Mouse (Mus musculus) embryonic facial prominence, embryonic 11.5 days (tissue): ENCODE measurements around the gene Calhm5. TPM values are rescaled to one million over a fixed set of nuclear protein-coding genes. Genes with fewer than 3 reads are reported as not detected.

Experiments
- ATAC-seq: fragments of 200-750 bp; cut with Nextera tagmentation; replicated peaks from 2 replicates; pipeline ENCODE4 v1.8.0; 2017; ENCODE audit warnings: low read depth; ENCODE audit not compliant: insufficient number of reproducible peaks, low FRiP score, low TSS enrichment
- DNase-seq: peaks from one replicate; pipeline ENCODE4 v3.0.0-alpha.2; 2015; ENCODE audit warnings: low spot score
- H3K27ac ChIP-seq: fragments of 300-500 bp; sonication (generic); replicated peaks from 2 replicates; pipeline ENCODE4 v1.5.1; 2014; ENCODE audit warnings: mild to moderate bottlenecking, low read depth, low read length, control low read depth
- H3K27me3 ChIP-seq: fragments of 300-500 bp; sonication (generic); 2 replicates; pipeline ENCODE4 v1.6.1; 2014; ENCODE audit warnings: mild to moderate bottlenecking, low read length, moderate library complexity, mixed read lengths; ENCODE audit not compliant: control insufficient read depth, insufficient read depth
- H3K36me3 ChIP-seq: fragments of 300-500 bp; sonication (generic); replicated peaks from 2 replicates; pipeline ENCODE4 v1.6.1; 2014; ENCODE audit warnings: low read depth, mild to moderate bottlenecking, low read length, moderate library complexity, mixed read lengths; ENCODE audit not compliant: control insufficient read depth, insufficient read depth
- H3K4me1 ChIP-seq: fragments of 300-500 bp; sonication (generic); 2 replicates; pipeline ENCODE4 v1.6.1; 2014; ENCODE audit warnings: low read length, mixed read lengths; ENCODE audit not compliant: control insufficient read depth, insufficient read depth
- H3K4me2 ChIP-seq: fragments of 300-500 bp; sonication (generic); 2 replicates; pipeline ENCODE4 v1.6.1; 2014; ENCODE audit warnings: low read depth, mild to moderate bottlenecking, control low read depth, low read length, moderate library complexity
- H3K4me3 ChIP-seq: fragments of 300-500 bp; sonication (generic); 2 replicates; pipeline ENCODE4 v1.5.1; 2014; ENCODE audit warnings: low read depth, low read length, control low read depth
- H3K9ac ChIP-seq: fragments of 300-500 bp; sonication (generic); replicated peaks from 2 replicates; pipeline ENCODE4 v1.6.1; 2014; ENCODE audit warnings: mild to moderate bottlenecking, control low read depth, low read length
- H3K9me3 ChIP-seq: fragments of 300-500 bp; sonication (generic); replicated peaks from 2 replicates; pipeline ENCODE4 v1.6.1; 2016; ENCODE audit warnings: mild to moderate bottlenecking, low read length, inconsistent platforms, mixed read lengths; ENCODE audit not compliant: control insufficient read depth
- WGBS: fragments of 180-500 bp; shearing (Covaris S2); extraction: QIAGEN DNeasy Blood & Tissue Kit; methylation state at CpG from one replicate; pipeline ENCODE4 v1.1.7; 2014; 5-methylcytosine and 5-hydroxymethylcytosine counted together
- polyA plus RNA-seq: library from polyadenylated mRNA; unstranded; fragments of >200 nt; fragmentation: Nextera tagmentation; extraction: Ambion mirVana; gene quantifications from 2 replicates; pipeline ENCODE4 v1.2.1, GENCODE M21; 2014

Calhm5 gene
- polyA plus RNA-seq: 0.18 and 0.26 TPM in 2 replicates

DNA sequence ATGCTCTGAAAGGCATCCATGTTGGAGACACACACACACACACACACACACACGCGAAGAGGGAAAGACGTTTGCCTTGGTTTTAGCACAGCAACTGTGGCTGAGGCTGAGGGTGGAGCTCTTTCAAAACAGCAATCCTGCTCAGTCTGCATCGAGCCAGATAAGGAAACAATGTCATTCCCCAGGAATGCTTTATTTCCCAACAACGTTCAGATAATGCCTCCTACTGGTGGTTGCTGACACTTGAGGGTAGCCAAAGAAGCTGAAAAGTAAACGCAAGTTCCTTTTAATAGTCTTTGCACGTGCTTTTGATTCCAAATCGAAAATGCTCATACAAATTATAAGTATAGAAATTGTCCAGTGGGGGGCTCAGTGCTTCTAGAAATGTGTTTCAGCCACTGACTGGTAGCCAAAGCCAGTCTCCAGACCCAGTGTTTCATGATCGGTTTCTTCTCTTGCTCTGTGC is at the start of gene Calhm5:
TSS of gene Calhm5 (minus strand) at position 102 of the 466 bp plus-strand sequence.
- Histone ChIP-seq H3K4me3 (no peak within 1 kb of the TSS), H3K9ac (no peak within 1 kb of the TSS), H3K27ac (no peak within 1 kb of the TSS), H3K4me2 (no peak within 1 kb of the TSS), H3K36me3 (no peaks in the 10 kb centered on the region), H3K4me1 (no peaks in the 10 kb centered on the region), H3K9me3 (no peaks in the 10 kb centered on the region), H3K27me3 (no peaks in the 10 kb centered on the region)
- DNase-seq: peak; percentile 65
- WGBS: 29% methylated on average over 9 of the region's 9 CpGs
- ATAC-seq: 0 out of 2 replicates have a peak, but pooled peaks have one; percentile 56

DNA sequence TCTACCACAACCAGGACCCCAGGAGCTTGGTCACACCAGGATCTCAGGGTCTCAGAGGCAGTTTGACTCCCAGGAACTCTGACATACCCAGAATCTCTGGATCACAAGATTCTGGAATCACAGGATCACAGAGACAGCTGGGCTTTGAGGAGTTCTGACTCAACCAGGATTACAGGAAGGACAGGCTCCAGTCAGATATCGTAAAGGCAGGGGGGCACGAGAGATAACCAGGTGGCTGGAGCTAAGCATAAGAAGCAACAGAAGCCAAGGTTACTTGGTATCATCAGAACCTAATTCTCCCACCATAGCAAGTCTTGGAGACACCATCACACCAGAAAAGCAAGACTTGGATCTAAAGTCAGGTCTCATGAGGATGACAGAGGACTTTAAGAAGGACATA is 45.4 kb upstream of the Calhm5 start:
- H3K4me1 ChIP-seq: no peaks in the 10 kb centered on the region
- H3K4me3 ChIP-seq: no peak overlapping the region
- ATAC-seq: no peak
- no peaks in the 10 kb centered on the region for H3K36me3 ChIP-seq
- no peak for DNase-seq
- no peaks in the 10 kb centered on the region for H3K9me3 ChIP-seq
- H3K9ac ChIP-seq: no peak overlapping the region
- WGBS: 93% methylated on average over 2 of the region's 2 CpGs
- no peaks in the 10 kb centered on the region for H3K27me3 ChIP-seq
- no peak overlapping the region for H3K27ac ChIP-seq
- no peak overlapping the region for H3K4me2 ChIP-seq

DNA sequence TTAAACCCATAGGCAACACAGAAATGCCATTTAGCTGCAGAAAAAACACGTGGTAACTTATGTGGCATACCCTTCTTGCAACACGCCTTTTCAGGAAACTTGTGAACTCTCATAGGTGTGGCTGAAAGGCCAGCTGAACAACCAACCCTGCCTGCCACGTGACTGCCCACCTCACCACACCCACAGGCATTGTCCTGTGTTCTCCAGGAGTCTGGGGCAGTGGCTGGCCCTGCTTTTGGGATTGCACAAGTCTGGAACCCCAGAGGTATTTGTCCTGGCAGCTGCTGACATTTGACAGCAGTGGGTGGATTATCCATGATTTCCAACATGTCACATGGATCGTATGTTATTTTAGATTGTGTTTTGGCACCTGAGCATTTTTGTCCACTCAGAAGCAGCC is 43.4 kb upstream of the Calhm5 start:
- no peak overlapping the region for H3K27ac ChIP-seq
- no peaks in the 10 kb centered on the region for H3K27me3 ChIP-seq
- no peak for ATAC-seq
- H3K36me3 ChIP-seq: no peaks in the 10 kb centered on the region
- no peak overlapping the region for H3K4me3 ChIP-seq
- H3K4me1 ChIP-seq: no peaks in the 10 kb centered on the region
- DNase-seq: no peak
- no peaks in the 10 kb centered on the region for H3K9me3 ChIP-seq
- WGBS: 72% methylated on average over 4 of the region's 4 CpGs
- no peak overlapping the region for H3K9ac ChIP-seq
- no peak overlapping the region for H3K4me2 ChIP-seq

- DNase-seq: no peak
- no peak for ATAC-seq
- Histone ChIP-seq H3K4me3 (no peak overlapping the region), H3K9me3 (no peaks in the 10 kb centered on the region), H3K27ac (no peak overlapping the region), H3K4me2 (no peak overlapping the region), H3K9ac (no peak overlapping the region), H3K4me1 (no peaks in the 10 kb centered on the region), H3K27me3 (no peaks in the 10 kb centered on the region), H3K36me3 (no peaks in the 10 kb centered on the region)
- 74% methylated on average over 6 of the region's 6 CpGs for WGBS
These were observed 41.7 kb upstream of the Calhm5 start for GRCm38 (mm10) chr10:34138027-34138426.

DNA sequence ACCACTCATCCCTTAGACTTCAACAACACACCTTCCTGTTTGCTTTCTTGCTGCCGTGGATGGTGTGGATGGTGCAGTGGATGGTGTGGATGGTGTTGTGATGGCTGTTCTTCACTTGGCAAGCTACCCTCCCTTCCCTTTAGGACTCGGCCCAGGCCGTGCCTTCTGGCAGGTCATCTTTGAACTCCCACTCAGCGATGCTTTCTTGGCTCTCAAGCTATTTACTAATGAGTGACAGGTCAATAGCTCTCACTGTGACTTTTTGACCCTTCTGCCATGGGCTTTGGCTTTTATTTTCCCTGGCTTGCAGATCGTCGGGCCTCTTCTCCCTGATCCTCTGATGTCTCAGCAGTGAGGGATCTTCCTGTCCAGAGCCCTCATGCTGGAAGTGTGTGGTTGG is 40.1 kb upstream of the Calhm5 start:
- H3K4me3 ChIP-seq: no peak overlapping the region
- no peak for DNase-seq
- no peak overlapping the region for H3K4me2 ChIP-seq
- WGBS: 15% methylated on average over 6 of the region's 6 CpGs
- ATAC-seq: no peak
- H3K27ac ChIP-seq: no peak overlapping the region
- no peaks in the 10 kb centered on the region for H3K27me3 ChIP-seq
- H3K9ac ChIP-seq: no peak overlapping the region
- no peaks in the 10 kb centered on the region for H3K36me3 ChIP-seq
- no peaks in the 10 kb centered on the region for H3K4me1 ChIP-seq
- H3K9me3 ChIP-seq: no peaks in the 10 kb centered on the region

- DNase-seq: no peak
- ATAC-seq: no peak
- H3K4me1 ChIP-seq: no peaks in the 10 kb centered on the region
- no peak overlapping the region for H3K4me2 ChIP-seq
- no peaks in the 10 kb centered on the region for H3K27me3 ChIP-seq
- no peaks in the 10 kb centered on the region for H3K9me3 ChIP-seq
- H3K27ac ChIP-seq: no peak overlapping the region
- no peak overlapping the region for H3K9ac ChIP-seq
- WGBS: 68% methylated on average over 2 of the region's 2 CpGs
- H3K4me3 ChIP-seq: no peak overlapping the region
- no peaks in the 10 kb centered on the region for H3K36me3 ChIP-seq
These were observed 35.0 kb upstream of the Calhm5 start for GRCm38 (mm10) chr10:34131356-34131755.

GRCm38 (mm10) chr10:34128391-34128790 is 32.1 kb upstream of the Calhm5 start:
- WGBS: 89% methylated on average over 6 of the region's 6 CpGs
- no peak overlapping the region for H3K9ac ChIP-seq
- ATAC-seq (no peak), DNase-seq (no peak)
- no peak overlapping the region for H3K4me3 ChIP-seq
- H3K27ac ChIP-seq: no peak overlapping the region
- H3K4me2 ChIP-seq: no peak overlapping the region
- no peaks in the 10 kb centered on the region for H3K4me1 ChIP-seq
- H3K36me3 ChIP-seq: no peaks in the 10 kb centered on the region
- no peaks in the 10 kb centered on the region for H3K27me3 ChIP-seq
- H3K9me3 ChIP-seq: no peaks in the 10 kb centered on the region

DNA sequence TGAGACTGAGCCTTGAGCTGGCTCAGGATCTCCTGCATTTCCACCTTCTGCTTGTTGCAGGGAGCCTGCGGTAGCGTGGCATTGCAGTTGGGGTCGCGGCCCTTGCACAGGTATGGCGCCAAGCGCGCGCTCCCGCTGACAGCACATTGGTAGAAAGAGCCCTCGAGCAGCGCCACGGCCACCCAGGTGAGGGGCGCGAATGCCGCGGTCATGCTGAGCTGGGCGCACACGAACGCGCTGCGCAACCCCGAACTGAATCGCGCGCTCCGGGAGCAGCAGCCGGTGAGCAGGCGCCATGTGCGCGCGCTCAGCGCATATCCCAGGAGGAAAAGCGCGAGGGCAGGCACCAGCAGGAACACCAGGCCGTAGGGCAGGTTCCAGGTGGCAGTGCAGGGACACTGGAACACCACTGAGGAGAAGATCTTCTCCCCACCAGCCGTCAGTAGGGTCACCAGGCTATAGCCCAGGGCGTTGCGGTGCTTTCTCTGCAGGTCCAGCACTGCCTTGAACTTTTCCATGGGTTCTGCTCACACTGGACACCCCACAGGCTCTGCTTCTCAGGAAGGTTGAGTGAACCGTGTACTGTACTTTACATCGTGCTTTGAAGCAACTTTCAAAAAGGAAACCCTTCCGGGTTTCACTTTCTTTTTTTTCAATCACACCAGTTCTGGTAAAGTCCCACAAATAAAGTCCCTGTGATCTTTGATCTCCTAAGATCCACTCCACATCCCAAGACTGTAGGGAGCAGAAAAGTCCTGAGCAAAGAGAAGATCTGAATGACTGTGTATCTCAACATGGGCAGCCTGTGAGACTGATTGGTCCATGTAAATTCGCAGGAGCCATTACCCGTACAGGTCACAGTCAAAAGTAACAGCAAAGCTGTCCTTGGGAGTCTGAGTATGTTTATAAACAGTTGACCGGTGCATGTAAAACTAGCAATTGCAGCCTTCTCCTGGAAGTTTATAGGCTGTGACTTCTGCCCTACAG is 31.4 kb upstream of the Calhm5 start, which contains the start of gene Calhm6:
TSS of gene Calhm6 (minus strand) at position 593 of the 987 bp plus-strand sequence.
- ATAC-seq (peak; percentile 70), DNase-seq (peak; percentile 72)
- Histone ChIP-seq H3K9me3 (no peaks in the 10 kb centered on the region), H3K27me3 (no peaks in the 10 kb centered on the region), H3K4me1 (no peaks in the 10 kb centered on the region), H3K36me3 (no peaks in the 10 kb centered on the region), H3K4me2 (peak within 1 kb of the TSS; percentile 71), H3K4me3 (peak within 1 kb of the TSS; percentile 42), H3K27ac (no peak within 1 kb of the TSS), H3K9ac (peak within 1 kb of the TSS; percentile 60)
- 19% methylated on average over 44 of the region's 44 CpGs for WGBS
